Mouse (Mus musculus): ENCODE data around the gene AW549877. TPM values are rescaled to one million over a fixed set of nuclear protein-coding genes. Genes with fewer than 3 reads are reported as not detected.

Gene AW549877
- polyA plus RNA-seq, 1 experiment from 2014 or later = 53.9 TPM

DNA sequence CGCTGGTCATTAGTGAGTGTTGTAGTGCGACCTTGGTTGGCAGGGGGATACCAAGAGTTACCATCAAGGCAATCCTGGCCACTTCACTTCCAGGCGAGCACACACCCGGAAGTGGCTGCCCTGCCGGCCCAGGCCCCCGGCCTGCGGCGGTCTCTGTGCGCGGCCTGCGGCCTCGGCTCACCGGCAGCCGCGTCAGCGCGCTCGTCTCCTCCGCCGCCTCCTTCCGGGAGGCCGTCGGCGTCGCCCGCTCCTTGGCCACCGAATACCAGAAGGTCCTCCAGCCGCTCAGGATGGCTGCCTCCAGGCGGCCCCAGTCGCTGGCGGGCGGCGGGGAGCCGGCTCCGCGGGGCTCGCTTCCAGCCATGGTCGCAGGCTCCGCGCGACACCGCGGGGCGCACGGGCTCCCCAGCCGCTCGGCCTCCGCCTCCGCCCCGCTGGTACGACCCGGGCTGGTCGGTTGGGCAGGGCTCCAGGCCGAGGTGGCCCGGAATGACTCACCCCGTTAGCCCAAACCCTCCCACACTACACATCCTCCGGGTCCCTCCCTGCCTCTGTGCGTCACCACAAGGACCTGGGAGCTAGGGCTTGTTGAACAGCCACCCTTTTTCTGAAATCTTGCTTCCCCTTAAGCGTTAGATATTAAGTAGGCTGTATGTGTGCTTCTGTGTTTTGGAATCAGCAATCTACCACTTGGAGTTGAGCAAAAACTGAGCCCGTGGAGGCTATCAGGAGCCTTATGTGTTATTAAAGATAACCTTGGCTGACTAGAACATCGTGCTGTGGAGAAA lies 16.3 kb downstream of the AW549877 start, which contains the start of gene Fbxo4:
Gene Fbxo4, minus strand, starts transcription at position 513 of the 788 bp plus-strand sequence.
- peak; percentile 94 for ATAC-seq (ENCODE audit: low FRiP score, low read depth)
- Histone ChIP-seq H3K36me3 (no peaks in the 10 kb centered on the region), H3K27ac (peak within 1 kb of the TSS; percentile 90), H3K27me3 (replicated peaks) (no peaks in the 10 kb centered on the region), H3K4me2 (replicated peaks) (peak within 1 kb of the TSS; percentile 78), H3K9ac (peak within 1 kb of the TSS; percentile 95), H3K4me1 (no peaks in the 10 kb centered on the region), H3K9me3 (no peaks in the 10 kb centered on the region), H3K4me3 (peak within 1 kb of the TSS; percentile 66)
- WGBS = 1% methylated on average over 61 of the region's 61 CpGs

DNA sequence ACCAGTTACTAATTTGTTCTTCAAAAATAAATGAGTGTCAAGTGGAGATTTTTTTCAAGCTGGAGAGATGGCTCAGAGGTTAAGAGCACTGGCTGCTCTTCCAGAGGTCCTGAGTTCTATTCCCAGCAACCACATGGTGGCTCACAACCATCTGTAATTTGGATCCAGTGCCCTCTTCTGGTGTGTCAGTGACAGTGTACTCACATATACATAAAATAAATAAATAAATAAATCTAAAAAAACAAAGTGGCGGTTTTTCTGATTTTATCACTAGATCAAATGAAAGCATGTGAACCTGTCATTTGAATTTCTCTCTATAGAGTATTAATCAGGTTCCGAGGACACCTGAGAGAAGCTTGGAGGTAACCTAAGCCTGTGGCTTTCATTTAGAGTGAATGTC lies 17.3 kb downstream of the AW549877 start:
- H3K27me3 ChIP-seq (replicated peaks) = no peaks in the 10 kb centered on the region
- WGBS = 88% methylated on average over 2 of the region's 2 CpGs
- no peak overlapping the region for H3K9ac ChIP-seq
- no peak overlapping the region for H3K27ac ChIP-seq
- H3K9me3 ChIP-seq = no peaks in the 10 kb centered on the region
- H3K4me3 ChIP-seq = no peak overlapping the region
- H3K4me2 ChIP-seq (replicated peaks) = no peak overlapping the region
- peak; percentile 14; the same call in 1 of the 2 replicates for ATAC-seq (ENCODE audit: low FRiP score, low read depth)
- H3K4me1 ChIP-seq = no peaks in the 10 kb centered on the region
- H3K36me3 ChIP-seq = no peaks in the 10 kb centered on the region

DNA sequence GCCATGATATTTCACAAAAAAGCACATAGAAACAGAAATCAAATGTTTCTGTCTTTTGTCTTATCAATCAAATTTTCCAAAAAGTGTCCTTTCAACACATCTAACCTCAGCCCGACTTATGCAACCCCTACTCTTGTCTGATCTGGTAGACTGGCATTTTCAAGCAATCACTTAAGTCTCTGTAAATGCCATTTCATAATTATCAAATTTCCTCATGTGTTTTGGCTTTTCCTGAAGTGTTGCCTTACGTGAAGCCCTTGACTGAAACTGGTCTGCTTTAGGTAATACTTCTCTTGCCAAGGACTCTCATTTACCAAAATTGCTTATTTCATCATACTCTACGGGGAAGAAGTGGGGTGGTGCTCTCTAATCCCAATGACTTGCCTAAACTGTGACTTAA lies 22.2 kb downstream of the AW549877 start:
- Histone ChIP-seq H3K4me1 (no peaks in the 10 kb centered on the region), H3K27me3 (replicated peaks) (no peaks in the 10 kb centered on the region), H3K9me3 (no peaks in the 10 kb centered on the region), H3K4me2 (replicated peaks) (no peak overlapping the region), H3K27ac (no peak overlapping the region), H3K36me3 (0 out of 2 replicates have a peak, but pooled peaks cover 9% of the 10 kb centered on the region), H3K4me3 (no peak overlapping the region), H3K9ac (no peak overlapping the region)
- ATAC-seq (ENCODE audit: low FRiP score, low read depth) = no peak
- 92% methylated on average over 3 of the region's 3 CpGs for WGBS

DNA sequence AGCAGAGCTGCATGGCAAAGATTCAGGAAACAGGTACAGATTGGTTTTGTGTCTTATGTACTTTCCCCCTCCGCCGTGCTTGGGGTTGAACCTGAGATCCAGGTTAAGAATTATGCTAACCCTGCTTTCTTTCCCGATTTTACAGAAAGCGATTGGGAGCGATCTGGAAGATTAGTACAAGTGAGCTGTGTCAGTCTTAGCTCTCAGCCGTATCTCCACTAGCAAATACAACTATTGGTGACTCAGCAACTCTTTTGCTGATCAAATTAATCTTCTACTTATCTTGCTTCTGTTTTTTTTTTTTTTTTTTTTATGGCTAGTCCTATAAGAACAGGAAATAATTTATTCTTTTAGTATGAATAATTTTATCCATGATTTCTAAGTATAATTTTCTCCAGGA lies 25.4 kb downstream of the AW549877 start:
- H3K36me3 ChIP-seq = 0 out of 2 replicates have a peak, but pooled peaks cover 9% of the 10 kb centered on the region
- WGBS = 95% methylated on average over 6 of the region's 6 CpGs
- H3K4me1 ChIP-seq = no peaks in the 10 kb centered on the region
- no peak overlapping the region for H3K4me3 ChIP-seq
- H3K4me2 ChIP-seq (replicated peaks) = no peak overlapping the region
- H3K9ac ChIP-seq = no peak overlapping the region
- H3K9me3 ChIP-seq = no peaks in the 10 kb centered on the region
- H3K27ac ChIP-seq = no peak overlapping the region
- ATAC-seq (ENCODE audit: low FRiP score, low read depth) = no peak
- no peaks in the 10 kb centered on the region for H3K27me3 ChIP-seq (replicated peaks)

DNA sequence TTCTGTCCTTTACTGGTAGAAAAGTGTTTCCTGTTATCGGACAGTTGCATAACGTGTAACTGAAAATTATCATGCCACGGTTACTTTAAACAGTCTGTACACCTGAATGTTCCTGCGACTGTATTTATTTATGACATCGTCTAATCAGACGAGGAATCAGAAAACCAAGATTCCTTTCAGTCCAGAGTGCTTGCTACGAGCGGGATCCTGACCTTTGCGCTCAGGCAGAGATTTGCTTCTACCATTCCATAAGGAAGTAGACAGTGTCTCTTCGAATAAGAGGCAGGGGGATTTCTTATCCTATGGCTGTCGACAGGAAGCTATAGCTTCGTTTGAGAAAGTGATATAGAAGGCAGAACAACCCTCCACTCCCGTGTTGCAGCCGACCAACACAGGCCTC lies 25.8 kb downstream of the AW549877 start:
- H3K36me3 ChIP-seq = 0 out of 2 replicates have a peak, but pooled peaks cover 9% of the 10 kb centered on the region
- no peak overlapping the region for H3K9ac ChIP-seq
- H3K4me3 ChIP-seq = no peak overlapping the region
- no peaks in the 10 kb centered on the region for H3K27me3 ChIP-seq (replicated peaks)
- no peak for ATAC-seq (ENCODE audit: low FRiP score, low read depth)
- H3K9me3 ChIP-seq = no peaks in the 10 kb centered on the region
- 92% methylated on average over 14 of the region's 14 CpGs for WGBS
- no peak overlapping the region for H3K27ac ChIP-seq
- no peaks in the 10 kb centered on the region for H3K4me1 ChIP-seq
- no peak overlapping the region for H3K4me2 ChIP-seq (replicated peaks)

DNA sequence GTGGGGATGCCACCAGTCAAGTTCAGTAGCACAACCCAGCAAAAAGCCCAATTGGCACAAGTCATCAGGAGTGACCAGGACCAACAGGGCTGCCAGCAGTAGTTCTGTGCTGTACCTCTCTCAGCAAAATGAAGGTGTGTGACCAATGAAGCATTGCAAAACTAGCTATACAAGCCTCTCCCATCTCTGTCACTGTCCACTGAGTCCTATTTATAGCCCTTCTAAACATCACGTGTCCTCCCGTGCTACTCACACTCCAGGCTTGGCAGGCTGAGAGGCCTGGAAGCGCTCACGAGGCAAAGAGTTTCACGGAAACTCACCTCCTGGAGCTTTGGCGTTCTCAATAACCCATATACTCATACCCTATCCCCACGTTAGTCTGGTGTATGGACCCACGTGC lies 33.3 kb downstream of the AW549877 start:
- H3K36me3 ChIP-seq = no peaks in the 10 kb centered on the region
- H3K4me2 ChIP-seq (replicated peaks) = no peak overlapping the region
- H3K27ac ChIP-seq = no peak overlapping the region
- no peak for ATAC-seq (ENCODE audit: low FRiP score, low read depth)
- H3K9ac ChIP-seq = no peak overlapping the region
- H3K9me3 ChIP-seq = no peaks in the 10 kb centered on the region
- WGBS = 88% methylated on average over 8 of the region's 8 CpGs
- H3K4me3 ChIP-seq = no peak overlapping the region
- no peaks in the 10 kb centered on the region for H3K27me3 ChIP-seq (replicated peaks)
- H3K4me1 ChIP-seq = no peaks in the 10 kb centered on the region

DNA sequence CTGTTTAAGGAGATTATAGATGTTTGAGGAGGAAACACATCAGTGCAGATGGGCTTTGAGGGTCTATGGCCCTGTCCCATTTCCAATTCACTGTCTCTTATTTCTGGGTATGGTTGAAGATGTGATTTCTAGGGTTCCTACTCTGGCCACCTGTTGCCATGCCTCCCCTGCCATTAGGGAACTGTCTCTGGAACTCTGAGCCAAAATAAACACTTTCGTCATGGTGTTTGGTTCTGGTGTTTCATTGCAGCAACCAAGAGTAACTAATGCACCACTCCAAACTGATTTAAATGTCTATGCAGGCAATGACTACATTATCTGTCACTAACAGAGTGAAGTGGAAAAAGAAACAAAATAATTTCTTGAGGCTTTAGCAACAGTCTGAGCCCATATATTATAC lies 35.5 kb downstream of the AW549877 start:
- no peak overlapping the region for H3K4me3 ChIP-seq
- ATAC-seq (ENCODE audit: low FRiP score, low read depth) = no peak
- 52% methylated on average over 1 of the region's 1 CpGs for WGBS
- H3K9ac ChIP-seq = no peak overlapping the region
- H3K27me3 ChIP-seq (replicated peaks) = no peaks in the 10 kb centered on the region
- H3K9me3 ChIP-seq = no peaks in the 10 kb centered on the region
- H3K4me2 ChIP-seq (replicated peaks) = no peak overlapping the region
- H3K27ac ChIP-seq = no peak overlapping the region
- H3K4me1 ChIP-seq = no peaks in the 10 kb centered on the region
- H3K36me3 ChIP-seq = no peaks in the 10 kb centered on the region

DNA sequence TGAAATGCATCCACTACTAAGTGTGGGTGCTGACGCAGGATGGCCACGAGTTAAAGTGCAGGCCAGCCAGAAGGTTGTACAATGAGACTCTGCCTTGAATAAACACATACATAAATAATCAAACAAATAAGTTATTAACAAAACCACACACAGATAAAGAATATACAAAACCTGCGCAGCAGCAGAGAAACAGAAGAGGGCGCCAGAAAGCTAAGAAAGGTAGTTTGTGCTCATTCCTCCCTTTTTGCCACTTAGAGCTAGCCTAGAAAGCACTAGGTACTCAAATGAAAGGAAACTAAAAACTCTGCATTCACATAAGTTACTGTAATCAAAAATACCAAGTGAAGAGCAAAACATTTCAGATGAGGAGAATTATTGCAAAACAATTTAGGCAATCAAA lies 37.6 kb downstream of the AW549877 start:
- no peaks in the 10 kb centered on the region for H3K4me1 ChIP-seq
- H3K27ac ChIP-seq = no peak overlapping the region
- H3K27me3 ChIP-seq (replicated peaks) = no peaks in the 10 kb centered on the region
- no peaks in the 10 kb centered on the region for H3K9me3 ChIP-seq
- no peaks in the 10 kb centered on the region for H3K36me3 ChIP-seq
- WGBS = 26% methylated on average over 4 of the region's 4 CpGs
- no peak overlapping the region for H3K9ac ChIP-seq
- H3K4me3 ChIP-seq = no peak overlapping the region
- H3K4me2 ChIP-seq (replicated peaks) = no peak overlapping the region
- ATAC-seq (ENCODE audit: low FRiP score, low read depth) = no peak

DNA sequence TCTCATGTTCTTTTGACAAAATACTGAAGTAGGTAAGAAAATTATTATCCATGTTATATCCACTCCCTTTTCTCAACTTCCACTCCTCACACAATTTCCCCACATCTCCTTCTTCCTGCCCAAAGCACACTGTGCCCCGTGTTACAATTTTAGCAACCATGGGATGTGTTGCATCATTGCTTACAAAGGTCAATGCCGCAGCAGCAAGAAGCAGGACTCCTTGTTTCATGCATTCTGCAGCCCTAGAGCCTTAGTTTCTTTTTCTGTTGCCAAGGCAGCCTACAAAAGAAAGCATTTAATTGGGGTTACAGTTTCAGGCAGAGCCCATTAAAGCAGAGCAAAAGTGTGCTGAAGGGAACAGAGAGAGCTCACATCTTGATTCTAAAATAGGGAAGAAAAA lies 40.6 kb downstream of the AW549877 start:
- 79% methylated on average over 2 of the region's 2 CpGs for WGBS
- no peaks in the 10 kb centered on the region for H3K36me3 ChIP-seq
- H3K27ac ChIP-seq = no peak overlapping the region
- no peak overlapping the region for H3K9ac ChIP-seq
- H3K27me3 ChIP-seq (replicated peaks) = no peaks in the 10 kb centered on the region
- ATAC-seq (ENCODE audit: low FRiP score, low read depth) = no peak
- H3K4me3 ChIP-seq = no peak overlapping the region
- no peaks in the 10 kb centered on the region for H3K4me1 ChIP-seq
- H3K9me3 ChIP-seq = no peaks in the 10 kb centered on the region
- no peak overlapping the region for H3K4me2 ChIP-seq (replicated peaks)

DNA sequence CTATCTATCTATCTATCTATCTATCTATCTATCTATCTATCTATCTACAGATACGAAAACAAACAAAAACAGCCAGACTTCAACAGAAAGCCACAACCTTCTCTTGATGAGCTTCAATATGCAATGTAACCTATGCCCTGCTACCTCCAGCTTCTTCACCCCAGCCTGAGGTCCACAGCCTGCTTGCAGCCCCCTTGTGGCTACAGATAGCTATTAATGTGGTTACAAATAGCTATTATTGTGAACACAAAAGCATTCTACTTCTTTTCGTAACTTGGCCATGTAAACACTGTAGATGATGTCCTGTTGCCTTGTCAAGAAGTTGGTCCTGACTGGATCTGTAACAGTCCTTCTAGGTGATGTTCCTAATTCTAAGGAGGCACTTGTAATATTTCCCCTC lies 57.4 kb downstream of the AW549877 start:
- H3K9ac ChIP-seq = no peak overlapping the region
- no peaks in the 10 kb centered on the region for H3K27me3 ChIP-seq (replicated peaks)
- no peak overlapping the region for H3K4me2 ChIP-seq (replicated peaks)
- H3K27ac ChIP-seq = no peak overlapping the region
- H3K4me3 ChIP-seq = no peak overlapping the region
- H3K36me3 ChIP-seq = no peaks in the 10 kb centered on the region
- H3K9me3 ChIP-seq = no peaks in the 10 kb centered on the region
- H3K4me1 ChIP-seq = no peaks in the 10 kb centered on the region
- WGBS = 84% methylated on average over 2 of the region's 2 CpGs
- ATAC-seq (ENCODE audit: low FRiP score, low read depth) = no peak

DNA sequence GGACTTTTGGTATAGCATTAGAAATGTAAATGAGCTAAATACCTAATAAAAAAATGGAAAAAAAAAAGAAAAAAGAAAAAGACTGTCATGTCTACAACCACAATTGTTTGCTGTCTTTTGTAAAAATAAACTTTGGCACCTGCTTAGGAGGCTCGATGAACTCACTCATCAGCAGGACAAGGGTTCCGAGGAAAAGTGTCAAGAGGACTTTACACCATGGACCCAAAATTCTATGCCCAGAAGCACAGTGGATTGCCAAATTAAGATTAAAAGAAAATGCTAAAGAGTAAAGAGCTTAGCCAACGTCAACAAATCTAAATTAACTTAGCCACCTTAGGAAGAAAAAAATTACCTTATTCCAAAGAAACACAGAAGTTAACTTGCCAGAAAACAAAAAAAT lies 59.5 kb downstream of the AW549877 start:
- H3K4me3 ChIP-seq = no peak overlapping the region
- no peak for ATAC-seq (ENCODE audit: low FRiP score, low read depth)
- H3K9me3 ChIP-seq = no peaks in the 10 kb centered on the region
- H3K9ac ChIP-seq = no peak overlapping the region
- no peaks in the 10 kb centered on the region for H3K27me3 ChIP-seq (replicated peaks)
- no peaks in the 10 kb centered on the region for H3K36me3 ChIP-seq
- H3K4me2 ChIP-seq (replicated peaks) = no peak overlapping the region
- H3K4me1 ChIP-seq = no peaks in the 10 kb centered on the region
- no peak overlapping the region for H3K27ac ChIP-seq
- WGBS = 89% methylated on average over 3 of the region's 3 CpGs

DNA sequence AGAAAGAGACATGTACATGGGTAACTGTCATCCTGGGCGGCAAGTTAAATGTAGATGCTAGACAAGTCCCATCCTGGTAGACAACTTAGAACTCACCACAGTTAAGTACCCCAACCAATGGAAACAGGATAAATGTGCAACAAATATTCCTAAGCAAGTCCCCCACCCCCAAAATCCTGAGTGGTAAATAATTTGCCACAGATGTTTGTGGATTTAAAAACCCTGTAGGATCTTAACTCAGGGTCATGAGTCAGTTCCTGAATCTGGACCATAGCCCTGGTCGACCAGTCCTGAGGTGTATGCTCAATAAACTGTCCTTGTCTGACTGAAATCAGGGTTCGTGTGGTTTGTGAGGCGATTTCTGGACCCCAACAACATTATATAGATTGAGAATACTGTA lies 62.1 kb downstream of the AW549877 start:
- no peak for ATAC-seq (ENCODE audit: low FRiP score, low read depth)
- Histone ChIP-seq H3K4me1 (no peaks in the 10 kb centered on the region), H3K36me3 (no peaks in the 10 kb centered on the region), H3K9ac (no peak overlapping the region), H3K4me3 (no peak overlapping the region), H3K27me3 (replicated peaks) (no peaks in the 10 kb centered on the region), H3K27ac (no peak overlapping the region), H3K9me3 (no peaks in the 10 kb centered on the region), H3K4me2 (replicated peaks) (no peak overlapping the region)
- 84% methylated on average over 4 of the region's 4 CpGs for WGBS
